Mouse (Mus musculus) adrenal gland, adult 2 months (tissue): ENCODE results near the gene Nt5dc1. TPM values are rescaled to one million over a fixed set of nuclear protein-coding genes. Genes with fewer than 3 reads are reported as not detected.
"Not testable (repeated sequence)": the region's sequence is repeated elsewhere in the genome, so short reads cannot be mapped to it uniquely, and the experiment has no call there.

Source experiments
- DNase-seq: peaks from one replicate; pipeline ENCODE4 v3.0.0; 2021
- polyA plus RNA-seq: library from polyadenylated mRNA; depleted of rRNA; stranded (reverse); fragments of >200 nt; gene quantifications from 2 replicates; pipeline ENCODE4 v1.2.3, GENCODE M21; 2012
- total RNA-seq, 2 experiments: library from RNA; stranded (reverse); gene quantifications; 2 replicates each; pipeline ENCODE4 v1.2.3; 2021

Nt5dc1 gene
- total and polyA plus RNA-seq, 3 experiments: 5.9 to 24.6 (median 24.6) TPM

GRCm38 (mm10) chr10:34312536-34312935 is 105.8 kb downstream of the Nt5dc1 start:
- DNase-seq: no peak

DNA sequence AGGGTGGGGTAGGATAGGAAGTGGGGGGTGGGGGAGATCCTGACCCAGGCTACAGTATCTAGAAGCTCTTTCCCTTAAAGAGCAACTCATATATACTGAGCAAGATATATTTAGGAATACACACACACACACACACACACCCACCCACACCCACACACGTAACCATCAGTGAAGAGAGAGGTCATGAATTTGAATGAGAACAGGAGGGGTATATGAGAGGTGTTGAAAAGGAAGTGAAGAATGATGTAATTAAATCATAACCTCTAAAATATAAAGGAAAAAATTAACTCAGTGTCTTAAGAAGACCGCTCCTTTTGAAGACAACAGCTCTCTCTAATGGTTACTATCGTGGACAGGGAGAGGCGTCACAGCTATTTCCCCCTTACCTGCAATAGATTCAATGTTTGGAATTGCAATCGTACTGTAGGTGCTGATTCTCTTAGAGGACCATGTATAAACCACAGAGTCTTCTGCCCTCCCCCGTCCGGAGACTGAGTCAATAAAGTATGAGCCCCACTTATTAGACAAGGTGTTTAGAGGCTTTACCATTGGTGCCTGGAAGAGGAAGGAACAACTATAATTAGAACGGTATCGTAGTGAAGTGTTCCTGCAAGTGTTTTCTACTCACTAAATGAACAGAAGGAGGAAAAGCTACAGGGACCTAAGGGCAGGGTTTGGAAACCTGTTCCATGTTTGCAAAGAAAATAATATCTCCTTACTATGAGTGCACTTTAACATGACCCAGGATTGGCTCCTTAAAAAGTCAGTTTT is 108.3 kb downstream of the Nt5dc1 start:
- no peak for DNase-seq

- DNase-seq: no peak
These were observed 111.3 kb downstream of the Nt5dc1 start for GRCm38 (mm10) chr10:34307070-34307469.

DNA sequence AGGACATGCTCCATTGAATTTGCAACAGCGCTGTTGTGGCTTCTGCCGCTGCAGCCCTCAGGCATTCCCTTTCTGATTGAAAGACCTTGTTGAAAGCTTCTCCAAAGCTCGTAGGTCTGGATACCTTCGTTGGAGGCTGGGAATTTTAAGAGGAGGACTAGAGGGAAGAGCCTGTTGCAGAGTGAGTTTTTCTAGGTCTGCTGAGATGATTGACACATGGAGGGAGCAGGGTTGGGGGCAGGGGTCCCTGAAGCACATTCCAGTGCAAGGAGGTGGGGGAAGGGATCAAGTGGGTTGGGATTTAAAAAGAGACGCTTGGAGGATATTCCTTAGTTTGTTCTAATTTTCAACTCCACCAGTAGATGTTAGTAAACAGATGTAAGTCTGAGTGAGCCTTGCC is 118.0 kb downstream of the Nt5dc1 start:
- no peak for DNase-seq

GRCm38 (mm10) chr10:34297980-34298753 is 120.2 kb downstream of the Nt5dc1 start:
- DNase-seq: peak; percentile 40

- DNase-seq: peak; percentile 92
These were observed 120.9 kb downstream of the Nt5dc1 start, which contains the start of gene Tspyl4 for GRCm38 (mm10) chr10:34297299-34297979. Tspyl4 (plus strand) TSS chr10:34297442.

GRCm38 (mm10) chr10:34296911-34297298 is 121.4 kb downstream of the Nt5dc1 start:
- DNase-seq: no peak

- peak; percentile 69 for DNase-seq
These were observed 135.7 kb downstream of the Nt5dc1 start for GRCm38 (mm10) chr10:34282420-34283238.

DNA sequence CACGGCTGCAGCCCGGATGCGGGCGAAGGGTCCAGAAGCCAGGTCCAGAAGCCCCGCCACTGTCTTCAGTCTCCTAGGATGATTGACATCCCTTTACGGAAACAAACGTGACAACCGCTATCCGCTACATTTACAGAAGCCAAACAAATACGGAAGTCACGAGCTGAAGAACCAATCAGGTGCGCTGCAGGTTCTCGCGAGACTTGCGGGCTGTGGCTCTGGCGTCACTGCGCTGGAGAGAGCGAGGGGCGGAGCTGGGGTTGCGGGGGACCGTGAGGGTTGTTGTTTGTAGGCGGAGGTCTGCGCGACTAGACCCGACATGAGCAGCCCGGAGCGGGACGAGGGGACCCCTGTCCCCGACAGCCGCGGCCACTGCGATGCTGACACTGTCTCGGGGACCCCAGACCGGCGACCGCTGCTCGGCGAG is 136.4 kb downstream of the Nt5dc1 start, which contains the start of gene Tspyl1:
TSS of gene Tspyl1 (plus strand) at position 229 of the 427 bp plus-strand sequence.
- DNase-seq: peak; percentile 97

DNA sequence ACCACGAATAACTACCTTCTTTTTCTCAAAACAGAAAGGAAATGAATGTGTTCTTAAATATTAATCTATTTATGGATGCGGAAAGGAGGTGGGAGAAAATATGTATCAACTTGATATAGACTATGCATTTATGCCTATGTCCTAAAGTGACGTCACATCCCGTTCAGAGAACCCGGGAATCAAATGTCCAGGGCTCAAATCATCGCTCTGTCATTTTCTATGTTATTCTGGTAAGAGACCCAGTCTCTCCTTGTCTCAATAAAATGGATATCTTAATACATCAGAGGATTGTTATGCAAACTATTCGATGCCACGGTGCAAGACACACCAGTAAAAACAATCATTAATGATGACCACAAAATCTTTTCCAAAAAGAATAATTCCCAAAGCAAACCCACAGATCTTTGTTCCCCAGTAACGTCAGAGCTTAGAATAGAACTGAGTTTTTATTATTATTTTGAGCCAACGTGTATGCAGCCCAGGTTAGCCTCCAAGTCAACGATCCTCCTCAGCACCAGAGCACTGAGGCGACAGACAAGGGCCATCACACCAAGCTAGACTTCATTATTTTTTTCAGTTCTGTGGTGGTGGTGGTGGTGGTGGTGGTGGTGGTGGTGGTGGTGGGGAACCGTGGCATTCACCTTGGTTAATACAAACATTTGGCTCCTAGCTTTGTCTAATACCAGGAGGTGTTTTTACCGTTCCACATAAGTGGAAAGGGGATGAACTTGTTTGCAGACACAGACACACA is 137.0 kb downstream of the Nt5dc1 start:
- DNase-seq: no peak

- DNase-seq: peak; percentile 55
These were observed 137.7 kb downstream of the Nt5dc1 start for GRCm38 (mm10) chr10:34280591-34281175.

- DNase-seq: peak; percentile 26
These were observed 146.7 kb downstream of the Nt5dc1 start for GRCm38 (mm10) chr10:34271681-34272080.

GRCm38 (mm10) chr10:34267312-34268070 is 150.9 kb downstream of the Nt5dc1 start:
- DNase-seq: no peak

DNA sequence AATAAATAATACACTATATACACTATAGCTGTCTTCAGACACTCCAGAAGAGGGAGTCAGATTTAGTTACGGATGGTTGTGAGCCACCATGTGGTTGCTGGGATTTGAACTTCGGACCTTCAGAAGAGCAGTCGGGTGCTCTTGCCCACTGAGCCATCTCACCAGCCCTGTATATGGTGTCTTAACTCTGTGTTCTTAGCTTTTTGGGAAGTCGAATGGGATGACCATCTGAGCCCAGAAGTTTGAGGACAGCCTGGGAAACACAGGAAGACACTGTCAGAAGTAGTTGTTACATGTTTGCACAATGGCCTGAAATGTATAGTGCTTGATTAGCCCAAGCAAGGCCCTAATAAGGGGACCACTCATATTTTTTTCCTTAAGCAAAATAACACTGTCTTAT is 153.2 kb downstream of the Nt5dc1 start:
- no peak for DNase-seq

DNA sequence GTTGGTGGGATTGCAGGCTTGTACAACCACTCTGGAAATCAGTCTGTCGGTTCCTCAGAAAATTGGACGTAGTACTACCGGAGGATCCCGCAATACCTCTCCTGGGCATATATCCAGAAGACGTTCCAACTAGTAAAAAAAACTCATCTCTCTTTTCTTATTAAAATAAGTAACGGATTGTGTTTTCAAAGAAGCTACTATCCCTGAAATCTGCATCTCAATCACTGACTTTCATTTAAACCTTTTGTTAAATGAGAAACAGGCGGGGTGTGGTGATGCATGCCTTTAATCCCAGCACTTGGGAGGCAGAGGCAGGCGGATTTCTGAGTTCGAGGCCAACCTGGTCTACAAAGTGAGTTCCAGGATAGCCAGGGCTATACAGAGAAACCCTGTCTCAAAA is 165.5 kb downstream of the Nt5dc1 start:
- not testable (repeated sequence) for DNase-seq

DNA sequence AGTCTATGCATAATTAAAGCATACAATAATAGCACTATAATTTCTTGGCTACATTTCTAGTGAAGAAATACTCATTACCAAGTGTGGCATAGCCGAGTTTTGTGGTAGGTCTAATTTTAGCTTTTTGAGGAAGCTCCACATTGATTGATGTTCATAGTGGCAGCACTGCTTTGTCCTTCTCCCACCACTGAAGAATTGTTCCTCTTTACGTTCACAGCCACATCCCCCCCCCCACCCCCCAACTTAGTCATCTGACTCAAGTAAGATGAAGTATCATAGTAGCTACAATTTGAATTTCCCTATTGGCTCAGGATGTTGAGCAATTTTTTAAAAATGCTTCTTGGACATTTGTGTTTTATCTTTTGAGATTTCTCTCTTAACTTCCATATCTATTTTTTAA is 168.8 kb downstream of the Nt5dc1 start:
- no peak for DNase-seq

DNA sequence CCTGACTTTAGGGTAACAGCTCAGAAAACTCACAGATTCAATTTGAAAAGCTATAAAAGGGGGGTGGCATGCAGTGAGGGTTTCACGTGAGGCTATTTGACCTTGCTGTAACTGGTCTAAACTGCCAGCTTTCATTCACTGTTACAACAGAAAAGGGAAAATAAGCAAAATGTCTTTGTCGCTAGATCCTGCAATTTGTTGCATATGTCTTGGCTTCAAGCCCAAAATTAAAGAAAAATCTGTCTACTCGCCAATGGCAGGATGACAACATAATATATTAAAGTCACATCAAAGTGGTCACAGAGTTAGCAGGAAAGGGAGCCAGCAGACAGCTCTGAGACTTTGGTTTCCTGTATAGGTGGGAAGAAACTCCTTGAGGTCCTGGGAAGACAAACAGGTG is 170.6 kb downstream of the Nt5dc1 start:
- DNase-seq: no peak

DNA sequence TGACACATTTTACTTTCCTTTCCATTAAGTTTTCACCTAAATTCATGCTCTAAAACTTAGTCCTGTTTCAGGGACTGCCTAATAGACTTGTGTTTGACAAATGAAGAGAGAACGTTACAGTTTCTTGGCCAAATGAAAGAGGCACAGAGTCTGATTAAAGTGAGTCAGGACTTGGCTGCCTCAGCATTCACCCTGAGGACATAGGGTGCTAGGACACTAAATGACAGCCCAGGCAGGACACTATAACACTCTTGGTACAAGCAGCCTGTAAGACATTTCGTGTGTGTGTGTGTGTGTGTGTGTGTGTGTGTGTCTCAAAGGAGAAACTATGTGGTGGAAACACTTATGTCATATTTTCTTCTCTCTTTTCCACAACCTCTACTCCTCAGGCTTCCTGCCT is 172.2 kb downstream of the Nt5dc1 start:
- no peak for DNase-seq

DNA sequence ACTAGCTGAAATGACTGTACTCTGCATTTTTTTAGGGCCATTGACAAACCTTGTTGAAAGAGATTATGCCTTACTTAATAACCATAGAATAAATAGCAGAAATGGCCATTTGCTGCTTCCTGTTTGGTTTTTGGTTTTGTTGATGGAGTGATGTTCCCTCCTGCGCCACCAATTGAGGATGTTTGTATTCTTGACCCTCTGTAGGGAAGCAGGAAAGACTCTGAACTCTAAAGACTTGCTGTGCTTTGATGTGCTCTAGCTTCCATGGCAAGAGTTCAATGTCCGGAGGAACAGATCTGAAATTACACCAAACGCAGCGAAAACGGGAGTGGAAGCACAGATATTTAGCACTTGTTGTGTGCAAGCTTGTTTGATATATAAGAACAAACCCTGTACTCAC is 173.6 kb downstream of the Nt5dc1 start:
- no peak for DNase-seq

GRCm38 (mm10) chr10:34238536-34238935 is 179.8 kb downstream of the Nt5dc1 start:
- DNase-seq: no peak
